Mouse (Mus musculus) cerebellum, adult 2 months (tissue): ENCODE measurements around the gene Myoz1.

ENCODE experiments used
- CTCF ChIP-seq: fragments of 200-500 bp; IDR thresholded peaks from 2 replicates; pipeline ENCODE4 v1.5.1; 2011; ENCODE audit warnings: low read depth, mild to moderate bottlenecking, control low read depth, low read length, moderate library complexity, borderline replicate concordance; ENCODE audit not compliant: insufficient read depth
- POLR2A ChIP-seq: fragments of 200-500 bp; IDR thresholded peaks from 2 replicates; pipeline ENCODE4 v1.6.1; 2011; ENCODE audit warnings: low read length, control low read depth, borderline replicate concordance; ENCODE audit not compliant: insufficient read depth

DNA sequence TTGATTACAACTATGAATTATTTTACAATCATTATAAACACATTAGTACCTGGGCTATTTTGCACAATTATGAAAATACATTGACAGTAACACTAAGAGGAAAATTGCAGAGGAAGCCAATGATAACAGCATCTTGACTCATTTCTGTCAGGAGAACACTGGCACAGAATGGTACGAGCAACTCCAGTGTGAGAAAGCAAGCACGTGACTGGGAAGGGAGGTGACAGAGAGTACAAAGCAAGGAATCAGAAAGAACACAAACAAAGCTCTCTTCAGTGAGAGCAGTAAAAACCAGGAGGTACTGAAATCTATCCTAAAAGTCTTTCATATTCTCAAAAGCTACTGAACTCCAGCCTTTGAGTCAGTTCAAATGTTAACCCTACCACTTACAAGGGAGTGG lies 39.9 kb downstream of the Myoz1 start:
- TF ChIP-seq POLR2A (no peak), CTCF (no peak)
